Mouse (Mus musculus): ENCODE measurements around the gene Mrpl52.
A peak's percentile ranks its signal among the peaks of the same experiment; 100 is the strongest.

The Mrpl52 gene

DNA sequence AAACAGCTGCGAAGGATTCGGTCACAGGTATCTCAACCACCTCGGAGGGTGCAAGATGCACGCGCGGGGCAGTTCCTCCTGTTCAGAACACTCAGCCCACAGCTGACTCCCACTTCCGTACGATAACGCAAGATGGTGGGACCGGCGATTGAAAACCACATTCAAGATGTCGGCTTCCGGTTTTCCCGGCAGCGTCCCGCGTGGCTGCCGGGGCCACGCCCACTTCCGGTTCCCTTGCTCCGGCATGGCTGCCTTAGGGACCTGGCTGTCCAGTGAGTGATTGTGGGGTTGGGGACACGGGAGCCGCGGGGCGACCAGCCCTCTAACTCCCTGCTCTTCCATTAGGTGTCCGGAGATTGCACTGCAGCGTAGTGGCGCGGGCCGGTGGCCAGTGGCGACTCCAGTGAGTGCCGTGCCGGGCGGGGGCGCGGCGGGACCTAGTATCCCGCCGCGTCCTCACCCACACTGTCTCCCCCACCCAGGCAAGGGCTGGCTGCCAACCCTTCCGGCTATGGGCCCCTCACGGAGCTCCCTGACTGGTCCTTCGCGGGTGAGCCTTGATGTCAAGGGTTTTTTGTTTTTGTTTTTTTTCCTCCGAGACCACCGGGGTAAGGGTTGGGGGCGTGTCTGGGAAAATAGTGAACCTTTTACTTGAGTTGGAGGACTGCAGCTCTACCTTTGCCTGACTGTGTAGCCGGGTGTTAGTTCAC is at the start of gene Mrpl52:
Mrpl52 (plus strand) TSS at position 221 of the 710 bp plus-strand sequence.
- peak; percentile 90 for ATAC-seq (ENCODE audit: insufficient number of reproducible peaks, low FRiP score, low TSS enrichment)

DNA sequence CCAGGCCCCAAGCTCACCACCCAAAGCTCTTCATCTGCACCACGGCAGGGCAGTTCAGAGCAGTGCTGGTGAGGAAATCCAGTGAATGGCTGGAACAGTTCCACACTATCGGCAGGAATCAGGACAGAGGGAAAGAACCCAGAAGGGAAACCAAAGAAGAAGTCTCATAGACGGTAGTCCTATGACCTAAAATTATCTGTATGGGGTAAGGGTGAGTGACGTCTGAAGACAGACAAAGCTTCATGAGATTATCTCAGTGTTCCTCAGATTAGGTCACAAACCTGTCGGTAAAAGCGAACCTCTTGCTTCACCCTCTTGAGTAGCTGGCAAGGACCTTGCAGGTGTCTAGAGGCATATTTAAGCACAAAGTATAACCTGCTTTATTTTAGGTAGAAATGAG is 49.5 kb upstream of the Mrpl52 start:
- no peak for ATAC-seq (ENCODE audit: insufficient number of reproducible peaks, low FRiP score, low TSS enrichment)

DNA sequence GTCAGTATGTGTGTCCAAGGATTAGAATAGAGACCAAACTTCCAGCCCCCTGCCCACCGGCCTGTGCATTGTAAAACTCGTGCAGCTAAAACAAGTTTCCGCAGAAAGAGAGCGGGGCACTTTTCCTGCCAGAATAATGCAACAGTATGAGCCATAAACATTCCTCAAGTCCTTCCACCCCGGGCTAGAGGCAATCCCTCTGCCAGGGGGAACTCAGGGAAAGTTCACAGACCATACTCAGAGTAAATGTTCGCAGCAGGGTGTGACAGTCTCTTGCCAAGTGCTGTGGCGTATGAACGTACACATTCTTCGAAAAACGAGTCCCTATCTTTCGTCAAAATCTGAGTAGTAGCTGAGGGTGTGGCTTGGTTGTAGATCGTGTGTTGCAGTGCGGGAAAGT is 47.1 kb upstream of the Mrpl52 start:
- ATAC-seq (ENCODE audit: insufficient number of reproducible peaks, low FRiP score, low TSS enrichment) = no peak

DNA sequence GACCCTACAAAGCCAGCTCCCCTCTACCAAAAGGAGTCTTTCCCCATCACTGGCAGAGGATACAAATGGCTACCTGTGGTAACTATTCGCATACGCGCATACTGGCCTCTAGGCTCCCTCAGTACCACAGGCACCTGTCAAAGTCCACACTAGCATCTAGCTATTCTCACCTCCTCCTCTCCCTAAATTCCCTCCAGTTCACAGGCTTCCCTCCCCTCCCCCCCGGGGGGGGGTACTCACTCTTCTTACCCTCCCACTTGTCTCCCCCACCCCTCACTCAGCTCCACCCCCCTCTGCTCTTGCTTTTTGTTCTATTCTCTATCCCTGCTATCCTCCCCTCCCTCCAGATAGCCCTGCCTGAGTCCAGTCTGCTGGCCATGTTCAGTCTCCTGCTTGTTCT is 46.1 kb upstream of the Mrpl52 start:
- ATAC-seq (ENCODE audit: insufficient number of reproducible peaks, low FRiP score, low TSS enrichment) = no peak

- no peak for ATAC-seq (ENCODE audit: insufficient number of reproducible peaks, low FRiP score, low TSS enrichment)
These were observed 44.9 kb upstream of the Mrpl52 start for GRCm38 (mm10) chr14:54381816-54382215.

- ATAC-seq (ENCODE audit: insufficient number of reproducible peaks, low FRiP score, low TSS enrichment) = no peak
These were observed 44.1 kb upstream of the Mrpl52 start for GRCm38 (mm10) chr14:54382641-54383040.

GRCm38 (mm10) chr14:54383355-54383771 is 43.3 kb upstream of the Mrpl52 start:
- no peak for ATAC-seq (ENCODE audit: insufficient number of reproducible peaks, low FRiP score, low TSS enrichment)

- ATAC-seq (ENCODE audit: insufficient number of reproducible peaks, low FRiP score, low TSS enrichment) = no peak
These were observed 42.3 kb upstream of the Mrpl52 start for GRCm38 (mm10) chr14:54384396-54384795.

GRCm38 (mm10) chr14:54385968-54386618 is 40.6 kb upstream of the Mrpl52 start:
- no peak for ATAC-seq (ENCODE audit: insufficient number of reproducible peaks, low FRiP score, low TSS enrichment)

- ATAC-seq (ENCODE audit: insufficient number of reproducible peaks, low FRiP score, low TSS enrichment) = no peak
These were observed 39.2 kb upstream of the Mrpl52 start for GRCm38 (mm10) chr14:54387546-54387945.

GRCm38 (mm10) chr14:54390843-54391242 is 35.9 kb upstream of the Mrpl52 start:
- no peak for ATAC-seq (ENCODE audit: insufficient number of reproducible peaks, low FRiP score, low TSS enrichment)

- no peak for ATAC-seq (ENCODE audit: insufficient number of reproducible peaks, low FRiP score, low TSS enrichment)
These were observed 32.9 kb upstream of the Mrpl52 start for GRCm38 (mm10) chr14:54393794-54394193.

GRCm38 (mm10) chr14:54394309-54394708 is 32.4 kb upstream of the Mrpl52 start:
- ATAC-seq (ENCODE audit: insufficient number of reproducible peaks, low FRiP score, low TSS enrichment) = no peak

GRCm38 (mm10) chr14:54396685-54397084 is 30.0 kb upstream of the Mrpl52 start:
- no peak for ATAC-seq (ENCODE audit: insufficient number of reproducible peaks, low FRiP score, low TSS enrichment)

DNA sequence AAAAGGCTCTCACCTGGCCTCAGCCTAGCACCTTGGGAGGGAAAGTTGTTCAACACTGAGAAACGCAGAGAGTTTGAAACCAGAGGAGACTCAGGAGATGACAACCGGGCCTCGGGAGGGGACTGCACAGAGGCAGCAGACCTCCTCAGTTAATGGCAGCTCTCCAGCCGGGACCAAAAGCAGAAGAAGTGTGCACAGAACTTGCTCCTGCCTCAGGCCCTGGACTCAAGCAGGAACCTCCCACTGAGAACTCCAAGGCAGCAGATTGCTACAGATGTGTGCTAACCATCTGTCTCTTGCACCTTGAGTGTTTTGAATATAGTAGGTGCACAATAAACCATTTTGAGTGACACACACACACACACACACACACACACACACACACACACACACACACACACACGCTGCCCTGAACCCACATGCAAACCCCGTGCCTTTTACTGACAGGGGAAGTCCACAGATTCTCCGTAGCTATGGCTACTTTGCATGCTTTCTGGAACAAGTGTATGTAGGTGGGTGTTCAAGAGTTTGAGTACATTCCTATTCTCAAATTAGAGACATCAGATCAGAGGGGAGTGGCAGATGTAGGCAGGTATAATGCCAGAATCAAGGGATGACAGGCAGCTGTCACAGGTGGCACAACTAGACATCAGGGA is 28.7 kb upstream of the Mrpl52 start:
- ATAC-seq (ENCODE audit: insufficient number of reproducible peaks, low FRiP score, low TSS enrichment) = no peak

DNA sequence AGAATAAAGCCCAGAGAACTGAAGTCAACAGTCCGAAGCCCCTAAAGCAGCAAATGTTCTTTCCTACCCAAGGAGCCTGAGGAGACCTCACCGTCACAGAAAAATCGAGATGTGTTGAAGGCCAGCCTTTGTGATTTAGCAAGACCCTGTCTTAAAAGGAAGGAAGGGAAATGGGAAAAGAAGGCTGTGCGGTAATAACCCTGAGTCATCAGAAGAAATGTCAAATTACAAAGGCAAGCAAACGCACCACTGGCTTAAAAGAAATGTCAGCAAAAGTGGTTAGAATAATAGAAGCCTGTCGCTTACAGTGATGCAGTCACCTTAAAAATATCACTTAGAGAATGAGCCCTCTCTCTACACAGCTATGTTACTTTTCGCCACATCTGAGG is 28.2 kb upstream of the Mrpl52 start:
- no peak for ATAC-seq (ENCODE audit: insufficient number of reproducible peaks, low FRiP score, low TSS enrichment)

DNA sequence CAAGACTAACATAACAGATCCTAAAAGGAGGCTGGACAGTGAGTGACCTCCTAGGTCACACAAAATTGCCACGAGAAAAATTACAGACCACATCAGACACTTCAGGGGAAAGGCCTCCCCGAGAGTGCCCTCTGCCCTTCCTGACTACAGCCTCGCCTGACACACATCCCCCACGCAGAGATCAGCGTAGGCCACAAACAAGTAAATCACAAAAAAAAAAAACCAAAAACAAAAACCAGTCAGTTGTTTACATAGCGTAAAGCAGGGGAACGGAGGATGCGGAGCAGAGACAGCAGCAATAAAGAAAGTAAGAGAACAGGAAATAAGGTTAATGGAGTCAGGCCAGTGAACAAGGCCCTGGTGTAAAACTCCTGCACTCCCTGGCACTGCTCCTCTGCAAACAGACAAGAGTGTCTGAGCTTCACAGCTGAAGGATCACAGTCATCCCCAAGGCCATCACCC is 27.8 kb upstream of the Mrpl52 start:
- ATAC-seq (ENCODE audit: insufficient number of reproducible peaks, low FRiP score, low TSS enrichment) = no peak

- ATAC-seq (ENCODE audit: insufficient number of reproducible peaks, low FRiP score, low TSS enrichment) = no peak
These were observed 25.0 kb upstream of the Mrpl52 start for GRCm38 (mm10) chr14:54401723-54402122.

DNA sequence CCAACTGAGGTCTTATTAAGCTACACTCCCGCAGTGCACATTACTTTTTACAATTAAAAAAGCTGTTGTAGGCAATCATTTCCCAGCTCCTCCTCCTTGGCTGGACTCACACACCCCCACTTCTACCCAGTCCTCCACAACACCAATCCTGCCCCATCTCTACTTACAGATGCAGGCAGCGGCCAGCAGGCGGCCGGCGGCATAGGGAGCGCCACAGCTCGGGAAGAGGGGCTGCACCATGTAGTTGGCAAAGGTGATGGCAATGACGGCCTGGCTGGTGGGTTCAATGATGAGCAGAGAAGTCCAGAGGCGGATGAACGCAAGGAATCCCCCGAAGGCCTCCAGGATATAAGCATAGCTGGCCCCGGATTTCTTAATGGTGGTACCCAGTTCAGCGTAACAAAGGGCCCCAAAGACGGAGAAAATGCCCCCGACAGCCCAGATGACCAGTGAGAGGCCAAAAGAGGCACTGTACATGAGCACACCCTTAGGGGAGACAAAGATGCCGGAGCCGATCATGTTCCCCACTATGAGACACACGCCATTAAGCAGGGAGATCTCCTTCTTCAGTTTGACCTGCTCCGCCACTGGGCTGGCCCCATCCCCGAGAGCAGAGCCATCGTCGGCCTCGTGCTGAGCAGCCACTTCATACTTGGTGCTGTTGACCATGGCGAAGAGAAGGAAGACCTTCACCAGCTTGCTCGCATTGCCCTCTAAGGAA is 18.2 kb upstream of the Mrpl52 start:
- no peak for ATAC-seq (ENCODE audit: insufficient number of reproducible peaks, low FRiP score, low TSS enrichment)

DNA sequence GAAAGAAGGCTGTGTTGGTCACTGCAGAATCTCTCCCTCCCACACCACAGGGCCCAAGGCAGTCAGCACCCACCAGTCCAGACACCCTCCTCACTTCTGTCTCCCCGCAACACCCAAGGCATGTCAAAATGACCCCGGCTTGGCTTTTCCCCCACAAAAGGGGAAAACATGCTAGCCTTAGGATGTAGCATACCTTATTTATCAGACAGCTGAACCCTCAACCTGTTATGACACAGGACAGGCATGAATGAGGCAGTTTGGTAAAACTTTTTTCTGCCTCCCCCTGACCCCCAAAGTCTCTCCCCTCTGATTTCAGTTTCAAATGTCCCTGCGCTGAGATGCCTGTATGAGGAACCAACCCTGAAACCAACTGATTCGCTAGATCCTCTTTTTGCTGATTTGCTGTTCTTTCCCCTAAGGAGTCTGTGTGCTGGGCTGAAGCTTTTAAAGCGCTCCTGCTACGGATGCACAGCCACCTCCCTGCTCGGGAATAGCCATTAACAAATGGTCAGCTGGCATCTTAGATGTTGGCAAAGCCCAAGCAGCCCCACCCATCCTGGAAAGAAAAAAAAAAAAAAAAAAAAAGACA is 17.6 kb upstream of the Mrpl52 start:
- no peak for ATAC-seq (ENCODE audit: insufficient number of reproducible peaks, low FRiP score, low TSS enrichment)

All from cerebellum, adult (tissue).